Mouse (Mus musculus): ENCODE results near the gene Ciao2b.

DNA sequence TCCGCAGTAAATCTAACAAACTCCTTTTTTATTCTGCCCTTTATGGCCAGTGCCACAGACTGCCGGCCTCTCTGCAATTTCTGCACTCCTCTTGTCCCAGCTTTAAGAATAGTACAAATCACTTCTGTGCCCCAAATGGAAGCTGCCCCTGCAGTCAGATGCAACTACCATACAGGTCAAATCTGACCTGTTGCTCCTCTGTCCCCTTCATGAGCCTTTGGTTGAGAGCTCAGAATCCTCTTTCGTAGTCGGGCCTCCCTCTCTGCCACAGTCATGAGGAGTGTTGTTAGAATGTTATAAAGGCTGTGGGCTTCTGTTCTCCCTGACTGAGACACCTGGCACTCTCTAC, 38.5 kb downstream of the Ciao2b start:
- TF ChIP-seq POLR2A (IDR thresholded peaks at IDR 0.05; ENCODE audit: borderline replicate concordance, control insufficient read depth, low read depth, low read length) (no peak), CTCF (IDR thresholded peaks at IDR 0.05; ENCODE audit: control insufficient read depth, insufficient read depth, low read length) (no peak)
